Mouse (Mus musculus): ENCODE data around the gene Ptges3.
"Not testable (repeated sequence)": the region's sequence is repeated elsewhere in the genome, so short reads cannot be mapped to it uniquely, and the experiment has no call there.

Ptges3 gene

GRCm38 (mm10) chr10:128058601-128059151 is at the start of gene Ptges3:
Gene Ptges3, plus strand, starts transcription at chr10:128058954.
- DNase-seq (ENCODE audit: low spot score) = peak; percentile 96

- no peak for DNase-seq (ENCODE audit: low spot score)
Observed at GRCm38 (mm10) chr10:128009735-128010134, 49.0 kb upstream of the Ptges3 start.

GRCm38 (mm10) chr10:128015068-128015934 is 43.5 kb upstream of the Ptges3 start, which contains the start of gene Prim1:
Gene Prim1, plus strand, starts transcription at chr10:128015168.
- peak; percentile 84 for DNase-seq (ENCODE audit: low spot score)

GRCm38 (mm10) chr10:128022196-128022595 is 36.6 kb upstream of the Ptges3 start:
- DNase-seq (ENCODE audit: low spot score) = no peak

GRCm38 (mm10) chr10:128023496-128023895 is 35.3 kb upstream of the Ptges3 start:
- no peak for DNase-seq (ENCODE audit: low spot score)

GRCm38 (mm10) chr10:128029931-128030330 is 28.8 kb upstream of the Ptges3 start:
- no peak for DNase-seq (ENCODE audit: low spot score)

GRCm38 (mm10) chr10:128030860-128031259 is 27.9 kb upstream of the Ptges3 start:
- no peak for DNase-seq (ENCODE audit: low spot score)

- DNase-seq (ENCODE audit: low spot score) = peak; percentile 61
Observed at GRCm38 (mm10) chr10:128036746-128037425, 21.9 kb upstream of the Ptges3 start.

- DNase-seq (ENCODE audit: low spot score) = no peak
Observed at GRCm38 (mm10) chr10:128037921-128038320, 20.8 kb upstream of the Ptges3 start.

- no peak for DNase-seq (ENCODE audit: low spot score)
Observed at GRCm38 (mm10) chr10:128039167-128039566, 19.6 kb upstream of the Ptges3 start.

- DNase-seq (ENCODE audit: low spot score) = no peak
Observed at GRCm38 (mm10) chr10:128039858-128040257, 18.9 kb upstream of the Ptges3 start.

- DNase-seq (ENCODE audit: low spot score) = no peak
Observed at GRCm38 (mm10) chr10:128040293-128040692, 18.5 kb upstream of the Ptges3 start.

GRCm38 (mm10) chr10:128041636-128042035 is 17.1 kb upstream of the Ptges3 start:
- no peak for DNase-seq (ENCODE audit: low spot score)

GRCm38 (mm10) chr10:128042466-128042865 is 16.3 kb upstream of the Ptges3 start:
- no peak for DNase-seq (ENCODE audit: low spot score)

GRCm38 (mm10) chr10:128043041-128043835 is 15.5 kb upstream of the Ptges3 start:
- DNase-seq (ENCODE audit: low spot score) = no peak

- no peak for DNase-seq (ENCODE audit: low spot score)
Observed at GRCm38 (mm10) chr10:128048157-128048556, 10.6 kb upstream of the Ptges3 start.

- no peak for DNase-seq (ENCODE audit: low spot score)
Observed at GRCm38 (mm10) chr10:128049741-128050140, 9.0 kb upstream of the Ptges3 start.

GRCm38 (mm10) chr10:128050355-128050754 is 8.4 kb upstream of the Ptges3 start:
- DNase-seq (ENCODE audit: low spot score) = no peak

GRCm38 (mm10) chr10:128051589-128051988 is 7.2 kb upstream of the Ptges3 start:
- DNase-seq (ENCODE audit: low spot score) = no peak

GRCm38 (mm10) chr10:128052136-128052535 is 6.6 kb upstream of the Ptges3 start:
- not testable (repeated sequence) for DNase-seq (ENCODE audit: low spot score)

- DNase-seq (ENCODE audit: low spot score) = no peak
Observed at GRCm38 (mm10) chr10:128053001-128053400, 5.8 kb upstream of the Ptges3 start.

GRCm38 (mm10) chr10:128058184-128058583 is 570 bp upstream of the Ptges3 start:
- no peak for DNase-seq (ENCODE audit: low spot score)
